Mouse (Mus musculus) brain, adult 2 months (tissue): ENCODE data around the gene Fchsd2.

Experiments used
- DNase-seq: peaks from one replicate; pipeline ENCODE4 v3.0.0; 2011; ENCODE audit warnings: low read depth, low spot score

Gene Fchsd2

GRCm38 (mm10) chr7:101191326-101191969, 98.8 kb downstream of the Fchsd2 start:
- DNase-seq = peak; percentile 72

GRCm38 (mm10) chr7:101210826-101211225, 118.2 kb downstream of the Fchsd2 start:
- DNase-seq = no peak

- no peak for DNase-seq
These were observed 121.0 kb downstream of the Fchsd2 start for GRCm38 (mm10) chr7:101213515-101214263.

GRCm38 (mm10) chr7:101216724-101217123, 124.1 kb downstream of the Fchsd2 start:
- no peak for DNase-seq

- no peak for DNase-seq
These were observed 130.8 kb downstream of the Fchsd2 start for GRCm38 (mm10) chr7:101223501-101223900.

- DNase-seq = no peak
These were observed 136.7 kb downstream of the Fchsd2 start for GRCm38 (mm10) chr7:101229336-101229735.

GRCm38 (mm10) chr7:101231458-101231857, 138.8 kb downstream of the Fchsd2 start:
- DNase-seq = peak; percentile 66

GRCm38 (mm10) chr7:101232716-101233115, 140.1 kb downstream of the Fchsd2 start:
- no peak for DNase-seq

GRCm38 (mm10) chr7:101236712-101237473, 144.2 kb downstream of the Fchsd2 start:
- peak; percentile 57 for DNase-seq

- DNase-seq = no peak
These were observed 156.1 kb downstream of the Fchsd2 start for GRCm38 (mm10) chr7:101248760-101249159.

- DNase-seq = no peak
These were observed 156.5 kb downstream of the Fchsd2 start for GRCm38 (mm10) chr7:101249173-101249572.

- DNase-seq = no peak
These were observed 160.4 kb downstream of the Fchsd2 start for GRCm38 (mm10) chr7:101253071-101253470.

- no peak for DNase-seq
These were observed 165.8 kb downstream of the Fchsd2 start for GRCm38 (mm10) chr7:101258482-101258881.

- peak; percentile 42 for DNase-seq
These were observed 169.4 kb downstream of the Fchsd2 start for GRCm38 (mm10) chr7:101261941-101262546.

GRCm38 (mm10) chr7:101263511-101263910, 170.8 kb downstream of the Fchsd2 start:
- DNase-seq = peak; percentile 63

- peak; percentile 85 for DNase-seq
These were observed 175.0 kb downstream of the Fchsd2 start for GRCm38 (mm10) chr7:101267457-101268259.

- peak; percentile 46 for DNase-seq
These were observed 178.9 kb downstream of the Fchsd2 start for GRCm38 (mm10) chr7:101271602-101272001.

GRCm38 (mm10) chr7:101272466-101273160, 179.9 kb downstream of the Fchsd2 start:
- no peak for DNase-seq

GRCm38 (mm10) chr7:101282721-101283120, 190.1 kb downstream of the Fchsd2 start:
- DNase-seq = no peak

- no peak for DNase-seq
These were observed 191.8 kb downstream of the Fchsd2 start for GRCm38 (mm10) chr7:101284504-101284903.
